Mouse (Mus musculus): ENCODE results near the gene Stx7. TPM values are rescaled to one million over a fixed set of nuclear protein-coding genes. Genes with fewer than 3 reads are reported as not detected.

Stx7 gene
- polyA plus RNA-seq, 1 experiment = 146 TPM

GRCm38 (mm10) chr10:24220931-24221330 is 71.8 kb downstream of the Stx7 start:
- Histone ChIP-seq H3K27ac (ENCODE audit: insufficient read depth, low read length) (no peak overlapping the region), H3K4me1 (ENCODE audit: control insufficient read depth, insufficient read depth, low read length) (no peaks in the 10 kb centered on the region), H3K4me3 (replicated peaks; ENCODE audit: insufficient read depth, low read depth, low read length) (no peak overlapping the region), H3K27me3 (ENCODE audit: control insufficient read depth, insufficient read depth, low read length) (no peaks in the 10 kb centered on the region; the same call in 1 of the 2 replicates)
- WGBS = 39% methylated on average over 5 of the region's 5 CpGs
- no peak for TF ChIP-seq CTCF (IDR thresholded peaks at IDR 0.05; ENCODE audit: borderline replicate concordance, insufficient read depth, low read depth, low read length)
- no peak for TF ChIP-seq POLR2A (IDR thresholded peaks at IDR 0.05; ENCODE audit: borderline replicate concordance, insufficient read depth, low read length)
- DNase-seq = no peak

DNA sequence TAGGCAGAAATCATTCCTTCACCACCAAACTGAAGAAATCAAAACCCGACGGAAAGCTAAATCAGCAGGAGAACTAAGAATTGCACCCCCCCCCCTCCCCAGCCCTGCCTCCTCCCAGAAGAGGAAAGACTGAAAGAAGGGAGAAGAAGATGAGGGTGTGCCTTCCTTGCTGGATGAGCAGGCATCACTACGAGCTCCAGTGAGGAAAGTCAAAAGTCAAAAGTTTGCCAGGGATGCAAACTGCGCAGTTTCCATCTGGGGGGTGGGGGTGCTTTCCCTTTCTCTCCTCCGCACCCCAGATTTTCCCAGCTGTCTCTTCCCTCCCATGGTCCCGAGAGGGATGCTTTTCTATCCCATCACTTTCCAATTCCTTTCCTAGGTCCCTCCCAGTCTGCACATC is 73.8 kb downstream of the Stx7 start:
- Histone ChIP-seq H3K4me3 (replicated peaks; ENCODE audit: insufficient read depth, low read depth, low read length) (no peak overlapping the region), H3K4me1 (ENCODE audit: control insufficient read depth, insufficient read depth, low read length) (no peaks in the 10 kb centered on the region), H3K27me3 (ENCODE audit: control insufficient read depth, insufficient read depth, low read length) (no peaks in the 10 kb centered on the region; the same call in 1 of the 2 replicates), H3K27ac (ENCODE audit: insufficient read depth, low read length) (no peak overlapping the region)
- DNase-seq = no peak
- no peak for TF ChIP-seq POLR2A (IDR thresholded peaks at IDR 0.05; ENCODE audit: borderline replicate concordance, insufficient read depth, low read length)
- WGBS = 10% methylated on average over 6 of the region's 6 CpGs

GRCm38 (mm10) chr10:24223449-24224143 is 74.5 kb downstream of the Stx7 start, which contains the start of gene Moxd1:
Moxd1 (plus strand) TSS chr10:24223517.
- no peak within 1 kb of the TSS for H3K4me3 ChIP-seq (replicated peaks; ENCODE audit: insufficient read depth, low read depth, low read length)
- WGBS = 6% methylated on average over 56 of the region's 56 CpGs
- DNase-seq = no peak
- no peak within 1 kb of the TSS for H3K27ac ChIP-seq (ENCODE audit: insufficient read depth, low read length)
- no peak for TF ChIP-seq POLR2A (IDR thresholded peaks at IDR 0.05; ENCODE audit: borderline replicate concordance, insufficient read depth, low read length)
- no peak for TF ChIP-seq CTCF (IDR thresholded peaks at IDR 0.05; ENCODE audit: borderline replicate concordance, insufficient read depth, low read depth, low read length)
- no peaks in the 10 kb centered on the region for H3K4me1 ChIP-seq (ENCODE audit: control insufficient read depth, insufficient read depth, low read length)
- no peaks in the 10 kb centered on the region; the same call in 1 of the 2 replicates for H3K27me3 ChIP-seq (ENCODE audit: control insufficient read depth, insufficient read depth, low read length)

GRCm38 (mm10) chr10:24224591-24224990 is 75.5 kb downstream of the Stx7 start:
- 55% methylated on average over 8 of the region's 8 CpGs for WGBS
- Histone ChIP-seq H3K27me3 (ENCODE audit: control insufficient read depth, insufficient read depth, low read length) (no peaks in the 10 kb centered on the region; the same call in 1 of the 2 replicates), H3K4me1 (ENCODE audit: control insufficient read depth, insufficient read depth, low read length) (no peaks in the 10 kb centered on the region), H3K4me3 (replicated peaks; ENCODE audit: insufficient read depth, low read depth, low read length) (no peak overlapping the region), H3K27ac (ENCODE audit: insufficient read depth, low read length) (no peak overlapping the region)
- TF ChIP-seq CTCF (IDR thresholded peaks at IDR 0.05; ENCODE audit: borderline replicate concordance, insufficient read depth, low read depth, low read length) (no peak), POLR2A (IDR thresholded peaks at IDR 0.05; ENCODE audit: borderline replicate concordance, insufficient read depth, low read length) (no peak)
- no peak for DNase-seq

GRCm38 (mm10) chr10:24228318-24229183 is 79.4 kb downstream of the Stx7 start:
- no peak overlapping the region for H3K27ac ChIP-seq (ENCODE audit: insufficient read depth, low read length)
- no peak for DNase-seq
- no peak for TF ChIP-seq CTCF (IDR thresholded peaks at IDR 0.05; ENCODE audit: borderline replicate concordance, insufficient read depth, low read depth, low read length)
- no peak for TF ChIP-seq POLR2A (IDR thresholded peaks at IDR 0.05; ENCODE audit: borderline replicate concordance, insufficient read depth, low read length)
- H3K4me3 ChIP-seq (replicated peaks; ENCODE audit: insufficient read depth, low read depth, low read length) = no peak overlapping the region
- no peaks in the 10 kb centered on the region for H3K4me1 ChIP-seq (ENCODE audit: control insufficient read depth, insufficient read depth, low read length)
- WGBS = 38% methylated on average over 12 of the region's 12 CpGs
- no peaks in the 10 kb centered on the region; the same call in 1 of the 2 replicates for H3K27me3 ChIP-seq (ENCODE audit: control insufficient read depth, insufficient read depth, low read length)

- WGBS = 41% methylated on average over 4 of the region's 4 CpGs
- H3K4me1 ChIP-seq (ENCODE audit: control insufficient read depth, insufficient read depth, low read length) = no peaks in the 10 kb centered on the region
- DNase-seq = no peak
- H3K27ac ChIP-seq (ENCODE audit: insufficient read depth, low read length) = no peak overlapping the region
- H3K27me3 ChIP-seq (ENCODE audit: control insufficient read depth, insufficient read depth, low read length) = no peaks in the 10 kb centered on the region
- TF ChIP-seq CTCF (IDR thresholded peaks at IDR 0.05; ENCODE audit: borderline replicate concordance, insufficient read depth, low read depth, low read length) (no peak), POLR2A (IDR thresholded peaks at IDR 0.05; ENCODE audit: borderline replicate concordance, insufficient read depth, low read length) (no peak)
- no peak overlapping the region for H3K4me3 ChIP-seq (replicated peaks; ENCODE audit: insufficient read depth, low read depth, low read length)
These were observed 83.2 kb downstream of the Stx7 start for GRCm38 (mm10) chr10:24232281-24232680.

- H3K4me1 ChIP-seq (ENCODE audit: control insufficient read depth, insufficient read depth, low read length) = no peaks in the 10 kb centered on the region
- H3K27me3 ChIP-seq (ENCODE audit: control insufficient read depth, insufficient read depth, low read length) = no peaks in the 10 kb centered on the region
- no peak for TF ChIP-seq POLR2A (IDR thresholded peaks at IDR 0.05; ENCODE audit: borderline replicate concordance, insufficient read depth, low read length)
- no peak for TF ChIP-seq CTCF (IDR thresholded peaks at IDR 0.05; ENCODE audit: borderline replicate concordance, insufficient read depth, low read depth, low read length)
- WGBS = 51% methylated on average over 23 of the region's 23 CpGs
- no peak overlapping the region for H3K4me3 ChIP-seq (replicated peaks; ENCODE audit: insufficient read depth, low read depth, low read length)
- no peak for DNase-seq
- no peak overlapping the region for H3K27ac ChIP-seq (ENCODE audit: insufficient read depth, low read length)
These were observed 86.6 kb downstream of the Stx7 start for GRCm38 (mm10) chr10:24235426-24236283.

Other genes starting within 250 kb of the Stx7 start
- not detected in 2 replicates for gene Taar1, start 228.9 kb upstream of the Stx7 start, polyA plus RNA-seq (2012; rRNA removed)
- not detected in 2 replicates for gene Taar2, start 210.7 kb upstream of the Stx7 start, polyA plus RNA-seq (2012; rRNA removed)
- gene Taar3, start 199.7 kb upstream of the Stx7 start, polyA plus RNA-seq (2012; rRNA removed) = not detected in 2 replicates
- not detected in 2 replicates for gene Taar4, start 188.8 kb upstream of the Stx7 start, polyA plus RNA-seq (2012; rRNA removed)
- not detected in 2 replicates for gene Taar5, start 178.6 kb upstream of the Stx7 start, polyA plus RNA-seq (2012; rRNA removed)
- not detected in 2 replicates for gene Taar6, start 163.7 kb upstream of the Stx7 start, polyA plus RNA-seq (2012; rRNA removed)
- gene Taar7a, start 155.8 kb upstream of the Stx7 start, polyA plus RNA-seq (2012; rRNA removed) = not detected in 2 replicates
- not detected in 2 replicates for gene Taar7b, start 149.4 kb upstream of the Stx7 start, polyA plus RNA-seq (2012; rRNA removed)
- not detected in 2 replicates for gene Taar7d, start 122.1 kb upstream of the Stx7 start, polyA plus RNA-seq (2012; rRNA removed)
- not detected in 2 replicates for gene Taar7e, start 111.7 kb upstream of the Stx7 start, polyA plus RNA-seq (2012; rRNA removed)
- gene Taar7f, start 99.8 kb upstream of the Stx7 start, polyA plus RNA-seq (2012; rRNA removed) = not detected in 2 replicates
- gene Taar8a, start 72.8 kb upstream of the Stx7 start, polyA plus RNA-seq (2012; rRNA removed) = not detected in 2 replicates
- gene Taar8b, start 57.0 kb upstream of the Stx7 start, polyA plus RNA-seq (2012; rRNA removed) = not detected in 2 replicates
- not detected in 2 replicates for gene Taar8c, start 47.4 kb upstream of the Stx7 start, polyA plus RNA-seq (2012; rRNA removed)
- not detected in 2 replicates for gene Taar9, start 39.8 kb upstream of the Stx7 start, polyA plus RNA-seq (2012; rRNA removed)
- 1.7 and 3.5 TPM in 2 replicates for gene Moxd1, start 74.2 kb downstream of the Stx7 start, polyA plus RNA-seq (2012; rRNA removed)